In genomic region chr2:30808296-30808655, GRCm38 (mm10) we compare ENCODE assay signal across 8 mouse cellular contexts. TPM values are rescaled to one million over a fixed set of nuclear protein-coding genes. Genes with fewer than 3 reads are reported as not detected.
DNase-seq lines count a peak whose midpoint lies in the region; ATAC-seq and TF ChIP-seq lines count a peak whose summit lies in the region.

No protein-coding gene starts in this region.

- H3K4me3 ChIP-seq in lung, embryonic 14.5 days (ENCODE audit: low read depth, low read length): peak overlapping the region; percentile 87
- H3K4me3 ChIP-seq in embryonic facial prominence, embryonic 11.5 days (ENCODE audit: low read depth, low read length): peak overlapping the region; percentile 69
- peak overlapping the region; percentile 77 for H3K4me3 ChIP-seq in limb, embryonic 10.5 days
- H3K4me3 ChIP-seq in small intestine, adult 2 months (ENCODE audit: low read depth, low read length): peak overlapping the region; percentile 75

- no peak for DNase-seq in lung, embryonic 14.5 days
- DNase-seq in lung, postnatal 25 days (ENCODE audit: low spot score): no peak
- no peak for DNase-seq in embryonic facial prominence, embryonic 11.5 days (ENCODE audit: low spot score)
- no peak for DNase-seq in limb, embryonic 10.5 days (ENCODE audit: low spot score)
- no peak for DNase-seq in urinary bladder, postnatal 14 days (ENCODE audit: low spot score)
- DNase-seq in gastrocnemius, postnatal 14 days: no peak
- no peak for DNase-seq in lung, postnatal 36 days

- peak overlapping the region; percentile 90 for H3K27ac ChIP-seq in lung, embryonic 14.5 days (ENCODE audit: low read depth)
- H3K27ac ChIP-seq in embryonic facial prominence, embryonic 11.5 days (replicated peaks; ENCODE audit: low read depth, low read length): no peak overlapping the region; the same call in 1 of the 2 replicates
- peak overlapping the region; percentile 95 for H3K27ac ChIP-seq in limb, embryonic 10.5 days
- H3K27ac ChIP-seq in small intestine, adult 2 months (ENCODE audit: insufficient read depth, low read depth, low read length): no peak overlapping the region; the same call in 1 of the 2 replicates

- intact Hi-C loops in gastrocnemius, postnatal 14 days (cut with DNase I; ENCODE audit: low total_unique reads): no loop called here

- ATAC-seq in lung, embryonic 14.5 days (ENCODE audit: insufficient read depth): peak; percentile 0; the same call in 1 of the 2 replicates
- ATAC-seq in embryonic facial prominence, embryonic 11.5 days (replicated peaks; ENCODE audit: insufficient number of reproducible peaks, low FRiP score, low TSS enrichment, low read depth): no peak

- peaks cover 6% of the 10 kb centered on the region; the same call in 1 of the 2 replicates for H3K4me1 ChIP-seq in lung, embryonic 14.5 days (ENCODE audit: insufficient read depth)
- H3K4me1 ChIP-seq in embryonic facial prominence, embryonic 11.5 days (ENCODE audit: control insufficient read depth, insufficient read depth, low read length): no peaks in the 10 kb centered on the region
- peaks cover 34% of the 10 kb centered on the region for H3K4me1 ChIP-seq in limb, embryonic 10.5 days
- H3K4me1 ChIP-seq in small intestine, adult 2 months (ENCODE audit: control insufficient read depth, insufficient read depth, insufficient read length, low read length): peaks cover 8% of the 10 kb centered on the region; the same call in 1 of the 2 replicates

- peak overlapping the region; percentile 92 for H3K9ac ChIP-seq in lung, embryonic 14.5 days
- H3K9ac ChIP-seq in embryonic facial prominence, embryonic 11.5 days (replicated peaks; ENCODE audit: low read length): peak overlapping the region; percentile 86

- H3K36me3 ChIP-seq in lung, embryonic 14.5 days (ENCODE audit: insufficient read depth): peaks cover 18% of the 10 kb centered on the region; the same call in 1 of the 2 replicates
- peaks cover 4% of the 10 kb centered on the region; the same call in 1 of the 2 replicates for H3K36me3 ChIP-seq in embryonic facial prominence, embryonic 11.5 days (replicated peaks; ENCODE audit: control insufficient read depth, insufficient read depth, low read depth, low read length)
- peaks cover 37% of the 10 kb centered on the region for H3K36me3 ChIP-seq in limb, embryonic 10.5 days
- no peaks in the 10 kb centered on the region for H3K36me3 ChIP-seq in small intestine, adult 2 months (ENCODE audit: control insufficient read depth, insufficient read depth, low read length)

- H3K9me3 ChIP-seq in lung, embryonic 14.5 days (ENCODE audit: low read depth, low read length): no peaks in the 10 kb centered on the region
- H3K9me3 ChIP-seq in embryonic facial prominence, embryonic 11.5 days (replicated peaks; ENCODE audit: control insufficient read depth, low read length): no peaks in the 10 kb centered on the region
- H3K9me3 ChIP-seq in limb, embryonic 10.5 days (replicated peaks): no peaks in the 10 kb centered on the region

- no peaks in the 10 kb centered on the region for H3K27me3 ChIP-seq in lung, embryonic 14.5 days (ENCODE audit: insufficient read depth, low read length)
- H3K27me3 ChIP-seq in embryonic facial prominence, embryonic 11.5 days (ENCODE audit: control insufficient read depth, insufficient read depth, low read length): no peaks in the 10 kb centered on the region
- peaks cover 7% of the 10 kb centered on the region for H3K27me3 ChIP-seq in limb, embryonic 10.5 days (ENCODE audit: low read depth, poor library complexity, severe bottlenecking)
- H3K27me3 ChIP-seq in small intestine, adult 2 months (ENCODE audit: control insufficient read depth, insufficient read depth, low read length): no peaks in the 10 kb centered on the region

- TF ChIP-seq POLR2A in small intestine, adult 2 months (IDR thresholded peaks at IDR 0.05; ENCODE audit: low read depth, low read length): no peak

- no peak for TF ChIP-seq CTCF in lung, embryonic 14.5 days (IDR thresholded peaks at IDR 0.05; ENCODE audit: low read depth)
- no peak for TF ChIP-seq CTCF in small intestine, adult 2 months (IDR thresholded peaks at IDR 0.05; ENCODE audit: extremely low read depth, insufficient read length, insufficient replicate concordance, low read depth, low read length)

- peak overlapping the region; percentile 97 for H3K4me2 ChIP-seq in lung, embryonic 14.5 days
- peak overlapping the region; percentile 81 for H3K4me2 ChIP-seq in embryonic facial prominence, embryonic 11.5 days (ENCODE audit: low read depth, low read length)

- 1% methylated on average over 10 of the region's 10 CpGs for WGBS in lung, embryonic 14.5 days
- WGBS in embryonic facial prominence, embryonic 11.5 days: 8% methylated on average over 10 of the region's 10 CpGs
- WGBS in limb, embryonic 10.5 days: 10% methylated on average over 10 of the region's 10 CpGs
- under 1% methylated on average over 10 of the region's 10 CpGs for WGBS in small intestine, adult 2 months

RNA-seq across cellular contexts. Expression of gene Ntmt1, which starts 0.7 kb away (rescaled TPM):
- polyA plus RNA-seq in lung, embryonic 14.5 days (2014; fragmentation: Nextera tagmentation; extraction: Ambion mirVana): 88.3 and 96.0 TPM in 2 replicates
- 98.9 and 101 TPM in 2 replicates for polyA plus RNA-seq in embryonic facial prominence, embryonic 11.5 days (2014; fragmentation: Nextera tagmentation; extraction: Ambion mirVana)
- polyA plus RNA-seq in limb, embryonic 10.5 days (2016; fragmentation: Nextera tagmentation; extraction: Ambion mirVana): 138 and 141 TPM in 2 replicates
- polyA plus RNA-seq in small intestine, adult 2 months (2012; rRNA removed): 14.3 and 23.8 TPM in 2 replicates
- total RNA-seq in gastrocnemius, postnatal 14 days (2021): 10 to 100 TPM; 17.0 to 20.8 TPM

RNA-seq across cellular contexts. Expression of gene 1700001O22Rik, which starts 4.8 kb away (rescaled TPM):
- 3.9 and 4.3 TPM in 2 replicates for polyA plus RNA-seq in lung, embryonic 14.5 days (2014; fragmentation: Nextera tagmentation; extraction: Ambion mirVana)
- polyA plus RNA-seq in embryonic facial prominence, embryonic 11.5 days (2014; fragmentation: Nextera tagmentation; extraction: Ambion mirVana): 1.8 and 3.6 TPM in 2 replicates
- 2.1 and 4.0 TPM in 2 replicates for polyA plus RNA-seq in limb, embryonic 10.5 days (2016; fragmentation: Nextera tagmentation; extraction: Ambion mirVana)
- polyA plus RNA-seq in small intestine, adult 2 months (2012; rRNA removed): 0.71 and 1.9 TPM in 2 replicates
- under 1 TPM; 0.44 to 0.45 TPM for total RNA-seq in gastrocnemius, postnatal 14 days (2021)

RNA-seq across cellular contexts. Expression of gene Asb6, which starts 21.9 kb away (rescaled TPM):
- 32.1 and 34.5 TPM in 2 replicates for polyA plus RNA-seq in lung, embryonic 14.5 days (2014; fragmentation: Nextera tagmentation; extraction: Ambion mirVana)
- 27.6 and 35.7 TPM in 2 replicates for polyA plus RNA-seq in embryonic facial prominence, embryonic 11.5 days (2014; fragmentation: Nextera tagmentation; extraction: Ambion mirVana)
- 59.4 and 61.3 TPM in 2 replicates for polyA plus RNA-seq in limb, embryonic 10.5 days (2016; fragmentation: Nextera tagmentation; extraction: Ambion mirVana)
- 23.5 and 31.7 TPM in 2 replicates for polyA plus RNA-seq in small intestine, adult 2 months (2012; rRNA removed)
- 1 to 10 TPM; 7.0 to 7.5 TPM for total RNA-seq in gastrocnemius, postnatal 14 days (2021)

RNA-seq across cellular contexts. Expression of gene Prrx2, which starts 26.5 kb away (rescaled TPM):
- 15.7 and 15.9 TPM in 2 replicates for polyA plus RNA-seq in lung, embryonic 14.5 days (2014; fragmentation: Nextera tagmentation; extraction: Ambion mirVana)
- 106 and 109 TPM in 2 replicates for polyA plus RNA-seq in embryonic facial prominence, embryonic 11.5 days (2014; fragmentation: Nextera tagmentation; extraction: Ambion mirVana)
- polyA plus RNA-seq in limb, embryonic 10.5 days (2016; fragmentation: Nextera tagmentation; extraction: Ambion mirVana): 111 and 140 TPM in 2 replicates
- 1.8 and 2.6 TPM in 2 replicates for polyA plus RNA-seq in small intestine, adult 2 months (2012; rRNA removed)
- 1 to 10 TPM; 2.0 to 3.5 TPM for total RNA-seq in gastrocnemius, postnatal 14 days (2021)

Comparison
In these comparisons a context has a peak if more than half of its experiments do, and no peak if none do; other contexts are left out.
1. H3K27ac ChIP-seq: peak in lung, embryonic 14.5 days (single experiment) and limb, embryonic 10.5 days (single experiment); none in embryonic facial prominence, embryonic 11.5 days (single experiment) and small intestine, adult 2 months (single experiment).
2. Peak in every context shown above with its lines, with median percentiles within 50 percentile points of each other: H3K4me3 ChIP-seq.